Mouse (Mus musculus): ENCODE results near the gene Drd3.

The Drd3 gene

DNA sequence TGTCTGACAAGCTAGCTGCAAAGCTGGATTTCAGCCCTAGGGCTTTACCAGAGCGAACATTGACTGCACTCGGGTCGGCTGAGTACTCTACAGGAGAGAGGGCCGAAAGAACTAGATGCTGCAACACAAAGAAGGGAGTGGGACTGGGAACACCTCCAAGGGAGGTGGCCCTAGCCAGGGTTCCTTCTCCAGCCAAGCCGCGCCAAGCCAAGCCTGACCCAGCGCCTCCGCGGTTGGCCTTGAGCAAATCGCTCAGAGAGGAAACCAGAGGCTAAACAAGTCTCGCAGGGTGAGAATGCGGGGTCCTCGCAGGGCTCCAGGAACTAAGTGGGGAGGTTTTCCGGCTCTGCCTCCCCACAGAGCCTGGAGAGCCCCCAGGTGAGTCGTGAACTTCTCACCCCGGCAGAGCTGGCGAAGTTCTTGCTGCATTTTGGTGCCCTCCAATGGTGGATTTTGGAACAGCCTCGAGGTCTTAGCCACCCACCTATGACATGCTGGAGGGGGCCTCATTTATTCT lies 48.0 kb downstream of the Drd3 start:
- DNase-seq (ENCODE audit: low spot score in 2 of 2): peak; percentile 78 to 80

DNA sequence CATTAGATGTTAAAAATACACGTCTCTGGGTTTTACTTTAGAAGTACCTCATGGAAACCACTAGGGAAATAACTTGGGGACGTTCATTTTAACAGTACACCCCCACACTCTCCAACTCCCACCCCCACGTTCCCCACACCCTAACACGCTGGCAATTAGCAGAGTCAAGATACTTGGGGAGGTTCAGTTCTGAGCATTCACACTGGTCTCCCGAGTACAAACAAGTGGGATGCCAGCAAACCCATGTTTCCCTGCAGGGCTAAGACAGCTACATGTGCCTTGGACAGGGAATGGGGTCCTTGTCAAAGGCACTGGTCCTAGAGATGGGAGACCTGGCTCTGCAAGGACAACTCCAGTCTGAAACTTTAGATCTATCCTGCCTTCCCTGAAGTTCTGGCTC lies 48.6 kb downstream of the Drd3 start:
- no peak for DNase-seq (ENCODE audit: low spot score in 2 of 2)

- DNase-seq (ENCODE audit: low spot score in 2 of 2): no peak
Observed at GRCm38 (mm10) chr16:43804364-43804763, 50.5 kb downstream of the Drd3 start.

GRCm38 (mm10) chr16:43807048-43807447 lies 53.2 kb downstream of the Drd3 start:
- no peak for DNase-seq (ENCODE audit: low spot score in 2 of 2)

- DNase-seq (ENCODE audit: low spot score in 2 of 2): no peak
Observed at GRCm38 (mm10) chr16:43809429-43809828, 55.6 kb downstream of the Drd3 start.

DNA sequence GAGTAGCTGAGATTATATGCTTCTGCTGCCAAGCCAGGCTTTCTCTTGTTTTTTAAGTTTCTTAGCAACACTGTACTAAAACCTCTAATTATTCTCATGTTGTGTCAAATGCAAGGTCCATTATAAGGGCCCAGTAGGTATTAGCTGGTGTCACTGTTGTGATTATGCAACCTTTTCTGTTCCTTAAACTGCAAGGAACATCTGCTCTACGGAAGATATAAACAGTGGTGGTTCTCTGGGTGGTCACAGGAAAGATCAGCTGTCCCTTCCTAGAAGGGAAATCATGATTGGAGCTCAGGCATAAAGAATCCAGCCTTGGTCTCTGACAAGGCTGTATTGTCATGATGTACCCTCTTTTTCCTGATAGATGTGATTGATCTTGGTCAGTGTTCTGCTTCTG lies 57.6 kb downstream of the Drd3 start:
- DNase-seq (ENCODE audit: low spot score in 2 of 2): no peak

DNA sequence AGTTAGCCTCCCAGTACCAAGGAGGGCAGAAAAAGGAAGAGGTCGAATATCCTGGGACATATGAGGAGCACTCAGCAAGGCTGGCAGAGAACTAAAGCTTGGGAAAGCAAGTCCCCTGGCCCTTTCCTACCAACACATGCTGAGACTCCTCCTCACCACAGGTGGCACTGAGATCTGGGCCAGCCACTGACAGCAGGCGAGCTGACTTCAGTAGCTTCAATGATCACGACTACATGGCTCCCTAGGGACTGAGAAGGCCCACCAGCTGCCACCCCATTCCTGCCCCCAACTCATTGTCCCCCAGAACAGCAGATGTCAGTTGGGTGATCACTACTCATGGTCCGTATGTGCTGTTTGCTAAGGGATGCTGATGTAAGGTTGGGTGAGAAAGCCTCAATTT lies 60.8 kb downstream of the Drd3 start:
- no peak for DNase-seq (ENCODE audit: low spot score in 2 of 2)

- no peak for DNase-seq (ENCODE audit: low spot score in 2 of 2)
Observed at GRCm38 (mm10) chr16:43816321-43816720, 62.5 kb downstream of the Drd3 start.

GRCm38 (mm10) chr16:43818404-43818803 lies 64.6 kb downstream of the Drd3 start:
- DNase-seq (ENCODE audit: low spot score in 2 of 2): no peak

GRCm38 (mm10) chr16:43827492-43827891 lies 73.7 kb downstream of the Drd3 start:
- no peak for DNase-seq (ENCODE audit: low spot score in 2 of 2)

GRCm38 (mm10) chr16:43831957-43832356 lies 78.1 kb downstream of the Drd3 start:
- DNase-seq (ENCODE audit: low spot score in 2 of 2): no peak

GRCm38 (mm10) chr16:43841236-43841635 lies 87.4 kb downstream of the Drd3 start:
- no peak for DNase-seq (ENCODE audit: low spot score in 2 of 2)

- no peak for DNase-seq (ENCODE audit: low spot score in 2 of 2)
Observed at GRCm38 (mm10) chr16:43849839-43850238, 96.0 kb downstream of the Drd3 start.

GRCm38 (mm10) chr16:43858941-43859476 lies 105.2 kb downstream of the Drd3 start:
- DNase-seq (ENCODE audit: low spot score in 2 of 2): no peak

DNA sequence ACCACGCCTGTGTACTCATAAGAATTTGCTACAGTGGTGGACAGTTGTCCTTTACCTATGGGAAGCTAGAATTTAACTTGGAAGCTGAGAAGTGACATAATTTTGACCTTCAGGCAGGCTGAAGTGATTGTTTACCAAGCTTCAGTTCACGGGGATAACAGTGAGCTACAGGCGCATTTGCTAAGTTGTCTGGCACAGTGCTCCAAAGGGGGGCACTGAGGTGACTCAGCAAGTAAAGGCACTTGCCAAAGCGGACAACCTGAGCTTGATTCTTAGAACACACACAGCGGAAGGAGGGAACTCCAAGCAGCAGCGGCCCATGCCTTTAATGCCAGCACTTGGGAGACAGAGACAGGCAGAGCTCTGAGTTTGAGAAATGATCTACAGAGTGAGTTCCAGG lies 106.8 kb downstream of the Drd3 start:
- no peak for DNase-seq (ENCODE audit: low spot score in 2 of 2)

GRCm38 (mm10) chr16:43869805-43870204 lies 116.0 kb downstream of the Drd3 start:
- DNase-seq (ENCODE audit: low spot score in 2 of 2): no peak

- no peak for DNase-seq (ENCODE audit: low spot score in 2 of 2)
Observed at GRCm38 (mm10) chr16:43871419-43871818, 117.6 kb downstream of the Drd3 start.
